Mouse (Mus musculus): ENCODE results near the gene Tgfbi.

The Tgfbi gene

GRCm38 (mm10) chr13:56597831-56598612 is 11.3 kb upstream of the Tgfbi start:
- peak in 1 of 2 experiments; percentile 67 for DNase-seq (ENCODE audit: low spot score in 2 of 2)

- no peak for DNase-seq (ENCODE audit: low spot score in 2 of 2)
These were observed 9.8 kb upstream of the Tgfbi start for GRCm38 (mm10) chr13:56599511-56599910.

- peak in 1 of 2 experiments; percentile 65 for DNase-seq (ENCODE audit: low spot score in 2 of 2)
These were observed 9.0 kb upstream of the Tgfbi start for GRCm38 (mm10) chr13:56600216-56600890.

- DNase-seq (ENCODE audit: low spot score in 2 of 2) = peak in 1 of 2 experiments; percentile 48
These were observed 8.1 kb upstream of the Tgfbi start for GRCm38 (mm10) chr13:56601199-56601598.

GRCm38 (mm10) chr13:56605503-56605902 is 3.8 kb upstream of the Tgfbi start:
- DNase-seq (ENCODE audit: low spot score in 2 of 2) = no peak

- DNase-seq (ENCODE audit: low spot score in 2 of 2) = no peak
These were observed 2.6 kb upstream of the Tgfbi start for GRCm38 (mm10) chr13:56606724-56607123.

- DNase-seq (ENCODE audit: low spot score in 2 of 2) = no peak
These were observed 2.1 kb upstream of the Tgfbi start for GRCm38 (mm10) chr13:56607225-56607624.

- no peak for DNase-seq (ENCODE audit: low spot score in 2 of 2)
These were observed 1.5 kb upstream of the Tgfbi start for GRCm38 (mm10) chr13:56607846-56608245.

GRCm38 (mm10) chr13:56611129-56611528 is 1.8 kb downstream of the Tgfbi start:
- no peak for DNase-seq (ENCODE audit: low spot score in 2 of 2)

- DNase-seq (ENCODE audit: low spot score in 2 of 2) = no peak
These were observed 2.4 kb downstream of the Tgfbi start for GRCm38 (mm10) chr13:56611741-56612140.

- DNase-seq (ENCODE audit: low spot score in 2 of 2) = no peak
These were observed 3.0 kb downstream of the Tgfbi start for GRCm38 (mm10) chr13:56612331-56612730.

- DNase-seq (ENCODE audit: low spot score in 2 of 2) = peak; percentile 41 to 70
These were observed 4.2 kb downstream of the Tgfbi start for GRCm38 (mm10) chr13:56613366-56613998.

- no peak for DNase-seq (ENCODE audit: low spot score in 2 of 2)
These were observed 5.4 kb downstream of the Tgfbi start for GRCm38 (mm10) chr13:56614768-56615167.

GRCm38 (mm10) chr13:56615223-56615622 is 5.9 kb downstream of the Tgfbi start:
- no peak for DNase-seq (ENCODE audit: low spot score in 2 of 2)

GRCm38 (mm10) chr13:56615864-56616263 is 6.5 kb downstream of the Tgfbi start:
- DNase-seq (ENCODE audit: low spot score in 2 of 2) = no peak

GRCm38 (mm10) chr13:56616386-56616785 is 7.1 kb downstream of the Tgfbi start:
- DNase-seq (ENCODE audit: low spot score in 2 of 2) = no peak

GRCm38 (mm10) chr13:56617197-56617596 is 7.9 kb downstream of the Tgfbi start:
- DNase-seq (ENCODE audit: low spot score in 2 of 2) = no peak

GRCm38 (mm10) chr13:56622201-56622757 is 13.0 kb downstream of the Tgfbi start:
- no peak for DNase-seq (ENCODE audit: low spot score in 2 of 2)

- no peak for DNase-seq (ENCODE audit: low spot score in 2 of 2)
These were observed 17.2 kb downstream of the Tgfbi start for GRCm38 (mm10) chr13:56626524-56626923.

- DNase-seq (ENCODE audit: low spot score in 2 of 2) = no peak
These were observed 20.8 kb downstream of the Tgfbi start for GRCm38 (mm10) chr13:56630081-56630480.

- DNase-seq (ENCODE audit: low spot score in 2 of 2) = no peak
These were observed 21.2 kb downstream of the Tgfbi start for GRCm38 (mm10) chr13:56630552-56630951.

- DNase-seq (ENCODE audit: low spot score in 2 of 2) = no peak
These were observed 22.0 kb downstream of the Tgfbi start for GRCm38 (mm10) chr13:56631332-56631731.

Measured in urinary bladder, postnatal 36 days (tissue).